Mouse (Mus musculus) urinary bladder, postnatal 4 days (tissue): ENCODE results near the gene Snrnp200.
A peak's percentile ranks its signal among the peaks of the same experiment; 100 is the strongest.
"Not testable (repeated sequence)": the region's sequence is repeated elsewhere in the genome, so short reads cannot be mapped to it uniquely, and the experiment has no call there.

Experiments used
- DNase-seq, 2 experiments: peaks; one replicate each; pipeline ENCODE4 v3.0.0; 2021 to 2022; ENCODE audit warnings: low spot score in 2 of 2

Gene Snrnp200

DNA sequence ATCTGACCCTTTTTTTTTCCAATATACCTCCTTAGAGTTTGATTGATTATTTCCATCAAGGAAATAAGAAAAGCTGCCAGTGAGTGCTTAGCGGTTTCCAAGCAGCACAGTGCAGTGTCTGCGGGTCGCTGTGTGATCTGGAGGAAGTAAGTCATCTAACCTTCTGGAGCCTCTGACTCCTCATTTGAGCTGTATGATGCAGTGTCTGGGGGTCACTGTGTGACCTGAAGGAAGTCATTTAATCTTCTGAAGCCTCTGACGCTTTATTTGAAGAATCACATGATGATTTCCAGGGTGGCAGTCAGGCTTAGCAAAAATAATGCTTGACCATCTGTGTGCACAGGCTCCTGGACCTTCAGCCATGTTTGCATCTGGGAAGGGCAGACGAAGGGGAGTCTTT, 44.6 kb downstream of the Snrnp200 start:
- no peak for DNase-seq

DNA sequence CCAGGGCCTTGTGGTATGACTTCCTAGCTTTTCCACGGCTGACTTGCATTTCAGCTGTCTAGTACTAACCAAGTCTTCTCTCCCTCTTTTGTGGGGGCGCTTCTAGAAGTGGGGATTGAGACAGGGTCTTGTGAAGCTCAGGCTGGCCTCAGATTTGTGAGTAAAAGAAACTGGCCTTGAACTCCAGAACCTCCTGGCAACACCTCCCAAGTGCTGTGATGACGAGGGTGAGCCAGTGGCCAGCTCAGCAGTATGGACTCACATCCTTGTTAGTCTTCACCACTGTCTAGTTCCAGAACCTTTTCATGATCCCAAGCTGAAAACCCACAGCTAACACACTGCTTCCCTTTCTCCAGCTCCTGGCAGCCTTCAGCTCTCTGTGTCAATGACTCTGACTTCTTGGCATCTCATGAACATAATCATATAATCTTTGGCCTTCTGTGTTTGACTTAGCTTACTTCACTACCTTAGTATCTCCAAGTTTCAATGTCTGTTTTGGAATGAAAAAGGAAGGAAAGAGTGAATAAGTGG, 46.5 kb downstream of the Snrnp200 start:
- no peak for DNase-seq

DNA sequence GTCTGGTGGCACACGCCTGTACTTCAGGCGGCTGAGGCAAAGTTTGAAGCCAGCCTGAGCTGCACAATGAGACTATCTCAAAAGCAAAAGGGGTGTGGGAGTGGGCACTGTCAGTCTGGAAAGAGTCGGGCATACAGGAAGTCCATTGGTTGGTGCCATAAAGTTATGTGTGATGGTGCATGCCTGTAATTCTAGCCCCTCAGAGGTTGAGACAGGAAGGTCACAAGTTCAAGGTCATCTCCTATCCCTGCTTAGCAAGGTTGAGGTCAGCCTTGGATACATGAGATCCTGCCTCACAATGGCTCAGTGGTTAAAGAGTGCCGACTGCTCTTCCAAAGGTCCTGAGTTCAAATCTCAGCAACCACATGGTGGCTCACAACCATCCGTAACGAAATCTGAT, 47.1 kb downstream of the Snrnp200 start:
- no peak for DNase-seq

DNA sequence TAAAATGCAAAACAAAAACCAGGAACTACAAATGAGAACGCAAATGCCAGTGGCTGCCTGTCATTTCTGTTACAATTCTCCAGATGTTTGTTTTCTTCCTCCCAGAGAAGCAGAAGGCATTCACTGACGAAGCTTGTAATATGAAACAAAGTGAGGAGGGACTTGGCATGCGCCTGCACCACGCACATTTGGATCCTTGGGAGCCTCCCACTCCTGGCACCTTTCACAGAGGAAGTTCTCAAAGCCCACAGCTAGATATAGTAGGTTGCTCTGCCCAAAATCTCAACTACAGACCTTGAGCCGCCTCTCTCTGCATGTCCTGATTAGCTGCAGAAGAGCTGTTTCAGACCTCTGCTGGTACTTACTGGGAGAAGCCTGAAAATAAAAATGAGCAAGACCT, 51.2 kb downstream of the Snrnp200 start:
- no peak for DNase-seq

DNA sequence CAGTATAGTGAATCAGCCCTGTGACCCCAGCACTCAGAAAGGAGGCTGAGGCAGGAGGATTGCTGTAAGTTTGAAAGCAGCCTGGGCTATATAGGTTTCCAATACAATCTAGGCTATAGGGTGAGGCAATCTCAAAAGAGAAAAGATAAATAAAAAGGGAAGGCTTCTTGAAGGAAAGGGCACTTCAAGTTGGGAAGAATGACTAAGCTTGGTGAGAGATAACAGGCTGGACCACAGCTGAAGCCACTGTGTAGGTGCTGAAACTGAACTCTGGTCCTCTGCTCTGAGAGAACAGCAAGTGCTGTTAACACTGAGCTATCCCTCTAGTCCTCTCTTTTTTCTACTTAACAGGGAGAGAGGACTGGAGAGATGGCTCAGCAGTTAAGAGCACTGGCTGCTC, 54.3 kb downstream of the Snrnp200 start:
- no peak for DNase-seq

DNA sequence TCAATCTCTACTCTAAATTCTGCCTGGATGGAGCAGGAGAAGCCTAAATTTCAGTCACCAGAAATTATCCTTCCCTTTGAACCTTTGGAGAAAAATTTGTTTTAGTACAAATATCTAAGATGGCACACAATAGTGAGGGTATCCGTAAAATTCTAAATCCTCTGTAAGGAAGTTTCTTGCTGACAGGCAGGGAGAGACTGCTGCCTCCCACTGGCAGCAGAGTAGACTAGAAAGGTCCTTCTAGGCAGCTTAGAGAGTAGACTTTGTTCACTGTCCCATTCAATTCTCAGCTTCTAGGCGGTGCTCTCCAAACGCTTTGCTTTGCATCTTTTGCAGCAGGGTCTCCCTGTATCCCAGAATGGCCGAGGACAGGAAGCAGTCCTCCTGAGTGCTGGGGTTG, 59.7 kb downstream of the Snrnp200 start:
- no peak for DNase-seq

DNA sequence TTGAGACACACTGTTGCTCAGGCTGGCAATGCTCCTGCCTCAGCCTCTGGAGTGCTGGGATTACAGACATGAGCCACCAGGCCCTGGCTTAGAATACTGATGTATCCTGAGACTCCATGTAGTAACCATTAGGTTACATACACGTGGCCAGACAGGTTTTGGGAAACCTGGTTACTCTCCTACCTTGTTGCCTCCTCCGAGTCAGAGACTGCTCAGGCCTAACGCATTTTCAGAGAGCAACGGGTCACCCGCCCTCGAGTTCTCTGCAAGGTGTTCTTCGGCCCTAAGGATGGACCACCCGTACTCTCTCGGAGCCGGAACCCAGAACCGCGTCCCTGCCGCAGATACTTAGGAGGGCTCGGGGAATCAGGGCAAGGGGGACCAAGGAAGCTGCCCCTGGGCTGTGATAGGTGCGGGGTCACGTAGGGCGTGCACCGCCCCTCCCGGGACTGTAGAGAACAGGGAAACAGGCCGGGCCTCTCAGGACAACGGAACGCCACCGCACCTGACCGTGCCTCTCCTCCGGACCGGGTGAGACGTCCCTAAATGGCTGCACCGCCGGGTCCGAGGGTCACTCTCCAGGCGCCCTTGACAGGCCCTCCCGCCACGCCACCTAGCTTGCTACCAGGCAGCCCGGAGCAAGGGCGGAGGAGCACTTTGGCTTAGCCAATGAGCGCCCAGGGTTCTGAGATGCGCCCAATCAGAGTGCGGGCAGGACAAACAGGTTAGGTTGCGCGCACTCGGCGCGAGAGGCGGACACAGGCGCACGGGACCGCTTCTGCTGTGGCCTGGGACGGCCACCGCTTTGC, 61.5 kb downstream of the Snrnp200 start, which contains the start of gene Stard7:
TSS of gene Stard7 (plus strand) at position 728 of the 809 bp plus-strand sequence.
- peak; percentile 94 to 95 for DNase-seq

DNA sequence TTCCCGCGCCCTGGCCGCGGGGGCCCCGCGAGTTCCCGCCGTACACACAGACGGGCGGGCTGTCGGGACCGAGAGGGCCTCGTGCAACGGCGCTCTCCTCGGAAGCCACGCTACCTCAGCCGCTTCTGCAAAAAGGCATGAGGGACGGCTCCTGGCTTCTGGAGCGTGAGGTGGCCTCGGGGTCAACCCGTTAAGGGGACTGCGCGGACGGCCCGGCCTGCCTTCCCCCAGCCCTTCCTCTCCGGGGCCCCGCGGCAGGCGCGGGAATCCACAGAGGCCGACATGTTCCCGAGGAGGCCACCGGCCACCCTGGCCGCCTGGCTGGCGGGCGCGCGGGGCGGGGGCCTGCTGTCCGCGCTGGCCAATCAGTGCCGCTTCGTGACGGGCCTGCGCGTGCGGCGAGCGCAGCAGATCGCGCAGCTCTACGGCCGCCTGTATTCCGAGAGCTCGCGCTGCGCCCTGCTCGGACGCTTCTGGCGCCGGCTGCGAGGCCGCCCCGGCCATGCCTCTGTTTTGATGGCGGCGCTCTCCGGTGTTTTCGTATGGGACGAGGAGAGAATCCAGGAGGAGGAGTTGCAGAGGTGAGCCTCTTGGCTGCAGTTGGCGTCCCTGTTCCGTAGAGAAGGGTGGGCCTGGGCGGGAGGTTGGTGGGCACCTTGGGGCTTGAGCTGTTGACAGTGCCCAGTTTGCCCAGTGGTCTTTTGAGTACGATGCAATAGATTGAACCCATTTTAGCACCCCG, 62.3 kb downstream of the Snrnp200 start:
- peak; percentile 83 to 86 for DNase-seq

DNA sequence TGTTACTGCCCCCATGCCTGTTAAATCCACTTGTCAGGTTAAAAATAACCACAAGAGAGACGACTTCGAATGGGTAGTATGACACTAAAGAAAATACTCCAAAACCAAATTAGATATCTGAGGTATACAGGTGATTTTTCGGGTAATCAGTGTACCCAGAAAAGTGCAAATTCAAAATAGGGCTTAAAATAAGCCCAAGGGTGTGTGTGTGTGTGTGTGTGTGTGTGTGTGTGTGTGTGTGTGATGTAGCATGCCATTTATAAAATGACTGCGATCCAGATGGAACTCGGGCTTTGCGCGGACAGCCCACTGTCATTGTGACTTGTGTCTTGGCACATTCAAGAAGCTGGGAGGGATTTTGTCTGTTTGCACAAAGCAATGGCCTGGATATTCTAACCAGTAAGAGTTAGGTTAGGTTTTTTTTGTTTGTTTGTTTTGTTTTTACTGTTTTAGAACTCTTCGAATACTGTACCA, 62.9 kb downstream of the Snrnp200 start:
- DNase-seq, result no peak

DNA sequence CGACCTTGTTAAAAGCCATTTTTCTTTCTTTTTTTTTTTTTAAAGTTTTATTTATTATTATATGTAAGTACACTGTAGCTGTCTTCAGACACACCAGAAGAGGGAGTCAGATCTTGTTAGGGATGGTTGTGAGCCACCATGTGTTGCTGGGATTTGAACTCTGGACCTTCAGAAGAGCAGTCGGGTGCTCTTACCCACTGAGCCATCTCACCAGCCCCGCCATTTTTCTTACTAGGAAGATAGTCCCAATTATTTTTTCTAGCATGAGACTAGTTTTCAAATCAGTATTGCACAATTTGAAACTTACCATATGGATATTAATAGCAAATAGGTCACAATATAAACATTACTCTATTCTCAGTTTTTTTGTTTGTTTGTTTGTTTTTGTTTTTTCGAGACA, 63.9 kb downstream of the Snrnp200 start:
- not testable (repeated sequence) for DNase-seq

DNA sequence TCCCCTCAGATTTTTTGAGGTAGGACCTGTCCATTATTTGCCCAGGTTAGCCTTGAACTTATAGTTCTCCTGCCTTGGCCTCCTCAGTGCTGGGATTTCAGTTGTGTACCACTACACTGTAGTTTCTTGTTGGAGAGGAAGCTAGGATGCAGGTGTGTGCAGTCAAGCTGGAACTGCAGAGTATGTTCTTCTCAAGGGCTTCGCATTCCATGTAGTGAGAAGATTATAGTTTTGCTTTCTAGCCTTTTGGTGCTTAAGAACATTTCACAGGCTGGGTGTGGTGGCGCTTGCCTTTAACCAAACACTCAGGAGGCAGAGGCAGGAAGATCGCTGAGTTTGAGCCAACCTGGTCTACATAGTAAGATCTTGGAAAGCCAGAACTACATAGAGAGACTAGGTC, 64.6 kb downstream of the Snrnp200 start:
- DNase-seq, result no peak

DNA sequence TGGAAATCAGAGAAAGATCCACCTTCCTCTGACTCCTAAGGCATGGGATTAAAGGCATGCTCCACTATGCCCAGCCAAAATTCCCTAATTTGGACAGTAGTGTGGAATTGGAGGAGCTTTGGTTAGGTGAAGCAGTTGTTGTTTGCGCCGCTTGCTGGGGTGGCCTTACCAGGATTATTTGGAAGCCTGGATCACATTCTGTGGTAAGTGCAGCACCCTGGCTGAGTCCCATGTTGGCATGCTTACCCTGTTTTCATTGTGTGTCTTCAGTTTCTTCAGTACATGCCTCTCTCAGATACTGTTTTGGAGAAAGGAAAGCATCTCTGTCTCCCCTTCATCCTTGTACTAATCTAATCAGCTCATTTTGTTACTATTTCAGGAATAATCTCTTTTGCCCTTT, 66.4 kb downstream of the Snrnp200 start:
- no peak for DNase-seq

DNA sequence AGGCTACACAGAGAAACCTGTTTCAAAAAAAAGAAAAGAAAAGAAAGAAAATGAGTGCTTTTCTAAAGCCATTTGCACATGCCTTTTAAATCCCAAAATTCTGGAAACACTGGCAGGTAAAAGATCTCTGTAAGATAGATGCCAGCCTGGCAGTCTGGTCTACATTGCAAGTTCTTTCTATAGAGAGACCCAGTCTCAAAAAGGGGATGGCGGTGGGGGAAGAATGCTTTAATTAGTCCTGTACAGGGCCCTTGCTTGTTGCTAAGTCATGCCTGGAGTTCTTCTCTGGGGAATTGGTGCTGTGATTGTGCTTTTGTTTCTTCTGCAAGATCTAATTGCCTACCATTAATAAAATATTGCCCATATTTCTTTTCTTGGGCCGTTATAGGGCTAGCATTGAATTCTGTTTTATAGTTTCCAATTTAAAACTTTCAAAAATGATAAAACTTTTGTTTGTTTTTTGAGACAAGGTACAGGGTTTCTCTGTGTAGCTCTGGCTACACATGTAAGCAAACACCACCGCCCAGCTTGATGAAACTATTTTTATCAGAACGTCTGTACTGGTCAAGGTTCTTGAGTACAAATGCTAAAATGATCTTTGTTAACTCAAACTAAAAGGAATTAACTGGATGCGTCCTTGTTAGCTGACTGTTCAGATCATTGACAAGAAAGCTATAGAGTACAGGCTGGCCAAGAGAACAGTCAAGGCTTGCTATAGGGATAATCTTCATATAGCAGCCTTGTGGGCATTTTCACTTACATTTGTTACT, 67.5 kb downstream of the Snrnp200 start:
- no peak for DNase-seq

DNA sequence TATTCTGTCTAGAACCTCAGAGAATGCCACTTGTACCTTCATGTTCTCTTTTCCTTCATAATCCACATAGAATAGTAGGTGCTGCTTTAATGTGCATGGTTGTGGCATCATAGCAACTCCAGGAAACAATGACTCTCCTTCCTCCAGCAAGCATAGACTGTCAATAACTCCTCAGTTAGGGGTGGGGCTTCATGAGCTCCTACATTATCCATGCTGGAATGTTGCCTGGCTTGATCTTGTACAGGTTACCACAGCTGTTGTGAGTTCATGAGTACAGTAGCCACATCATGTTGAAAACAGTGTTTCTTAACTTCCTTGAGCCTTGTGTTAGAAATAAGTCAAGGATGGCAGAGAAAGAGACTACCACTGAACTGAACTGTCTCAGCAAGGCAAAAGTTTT, 70.0 kb downstream of the Snrnp200 start:
- DNase-seq, result no peak
